Mouse (Mus musculus): ENCODE data around the gene Olfr166. TPM values are rescaled to one million over a fixed set of nuclear protein-coding genes. Genes with fewer than 3 reads are reported as not detected.
"Not testable (repeated sequence)": the region's sequence is repeated elsewhere in the genome, so short reads cannot be mapped to it uniquely, and the experiment has no call there.

Olfr166 gene
- total RNA-seq (2014; fragmentation: Nextera tagmentation), result not detected in 2 replicates
- total RNA-seq (2017), result not detected in 2 replicates

GRCm38 (mm10) chr16:19483394-19483793 lies at the start of gene Olfr166:
Gene Olfr166 (plus strand): TSS chr16:19483694.
- ATAC-seq (replicated peaks; ENCODE audit: poor library complexity, severe bottlenecking), result no peak

GRCm38 (mm10) chr16:19458741-19459140 lies 24.8 kb upstream of the Olfr166 start:
- not testable (repeated sequence) for ATAC-seq (replicated peaks; ENCODE audit: poor library complexity, severe bottlenecking)

- ATAC-seq (replicated peaks; ENCODE audit: poor library complexity, severe bottlenecking), result no peak
These were observed 19.1 kb upstream of the Olfr166 start for GRCm38 (mm10) chr16:19464365-19464764.

- no peak for ATAC-seq (replicated peaks; ENCODE audit: poor library complexity, severe bottlenecking)
These were observed 38.7 kb downstream of the Olfr166 start, which contains the start of gene Olfr167 for GRCm38 (mm10) chr16:19522166-19522565. Gene Olfr167 (minus strand): TSS chr16:19522266.

DNA sequence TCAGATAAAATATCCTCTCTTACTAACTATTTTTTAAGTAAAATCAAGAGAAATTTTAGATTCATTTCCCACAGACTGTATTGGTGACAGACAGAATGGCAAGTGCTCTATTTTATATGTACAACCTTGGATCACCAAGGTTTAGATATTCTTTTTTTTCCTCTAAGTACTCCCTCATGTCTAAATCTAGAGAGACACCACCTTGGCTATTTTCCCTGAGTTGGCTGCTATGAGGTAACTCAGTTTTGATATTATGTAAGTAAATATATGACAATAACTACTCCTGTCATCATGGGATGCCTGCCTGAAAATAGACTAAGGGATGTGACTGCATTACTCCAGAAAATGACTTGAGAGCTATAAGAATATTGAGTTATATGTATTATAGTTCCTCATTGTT lies 52.0 kb downstream of the Olfr166 start, which contains the start of gene Olfr168:
Olfr168 (minus strand) TSS at position 101 of the 400 bp plus-strand sequence.
- ATAC-seq (replicated peaks; ENCODE audit: poor library complexity, severe bottlenecking), result no peak

Other genes starting within 250 kb of the Olfr166 start
- not detected in 2 replicates for gene Olfr164, start 169.6 kb upstream of the Olfr166 start, total RNA-seq (2014; fragmentation: Nextera tagmentation)
- not detected in 2 replicates for gene Olfr164, start 169.6 kb upstream of the Olfr166 start, total RNA-seq (2017)
- gene Olfr165, start 60.6 kb upstream of the Olfr166 start, total RNA-seq (2014; fragmentation: Nextera tagmentation), result not detected in 2 replicates
- not detected in 2 replicates for gene Olfr165, start 60.6 kb upstream of the Olfr166 start, total RNA-seq (2017)
- gene Olfr167, start 38.6 kb downstream of the Olfr166 start, total RNA-seq (2014; fragmentation: Nextera tagmentation), result not detected in 2 replicates
- not detected in 2 replicates for gene Olfr167, start 38.6 kb downstream of the Olfr166 start, total RNA-seq (2017)
- not detected in 2 replicates for gene Olfr168, start 51.9 kb downstream of the Olfr166 start, total RNA-seq (2014; fragmentation: Nextera tagmentation)
- gene Olfr168, start 51.9 kb downstream of the Olfr166 start, total RNA-seq (2017), result not detected in 2 replicates
- not detected in 2 replicates for gene Olfr169, start 88.1 kb downstream of the Olfr166 start, total RNA-seq (2014; fragmentation: Nextera tagmentation)
- not detected in 2 replicates for gene Olfr169, start 88.1 kb downstream of the Olfr166 start, total RNA-seq (2017)
- gene Olfr170, start 128.2 kb downstream of the Olfr166 start, total RNA-seq (2014; fragmentation: Nextera tagmentation), result not detected in 2 replicates
- gene Olfr170, start 128.2 kb downstream of the Olfr166 start, total RNA-seq (2017), result not detected in 2 replicates
- gene Olfr171, start 146.2 kb downstream of the Olfr166 start, total RNA-seq (2014; fragmentation: Nextera tagmentation), result not detected in 2 replicates
- gene Olfr171, start 146.2 kb downstream of the Olfr166 start, total RNA-seq (2017), result not detected in 2 replicates
- gene Lamp3, start 222.7 kb downstream of the Olfr166 start, total RNA-seq (2014; fragmentation: Nextera tagmentation), result not detected in 2 replicates
- 0.04 TPM in 1 of 2 replicates, not detected in the other for gene Lamp3, start 222.7 kb downstream of the Olfr166 start, total RNA-seq (2017)